Mouse (Mus musculus) thymus, adult 18-20 months (tissue): ENCODE measurements around the gene Cfhr1.

Source experiments
- DNase-seq, 2 experiments: peaks; one replicate each; pipeline ENCODE4 v3.0.0; 2022; ENCODE audit warnings: mixed read lengths in 2 of 2

The Cfhr1 gene

GRCm38 (mm10) chr1:139560024-139560423 lies at the start of gene Cfhr1:
Gene Cfhr1, minus strand, starts transcription at chr1:139560272.
- DNase-seq: no peak

GRCm38 (mm10) chr1:139551311-139551710 lies 8.8 kb downstream of the Cfhr1 start:
- DNase-seq: no peak

- DNase-seq: no peak
Measured at GRCm38 (mm10) chr1:139548536-139548935, 11.5 kb downstream of the Cfhr1 start.

- no peak for DNase-seq
Measured at GRCm38 (mm10) chr1:139514556-139514955, 45.5 kb downstream of the Cfhr1 start.

- DNase-seq: no peak
Measured at GRCm38 (mm10) chr1:139501258-139501752, 58.8 kb downstream of the Cfhr1 start, which contains the start of gene F13b. Gene F13b, plus strand, starts transcription at chr1:139501702.

- no peak for DNase-seq
Measured at GRCm38 (mm10) chr1:139499751-139500150, 60.3 kb downstream of the Cfhr1 start.
